Mouse (Mus musculus) stomach, postnatal 0 days (tissue): Measurements from ENCODE around the gene Pde4dip. TPM values are rescaled to one million over a fixed set of nuclear protein-coding genes. Genes with fewer than 3 reads are reported as not detected.

Experiments
- ATAC-seq: fragments of 200-750 bp; cut with Nextera tagmentation; 2 replicates; pipeline ENCODE4 v1.8.0; 2017; ENCODE audit not compliant: low FRiP score, low TSS enrichment
- DNase-seq: peaks from one replicate; pipeline ENCODE4 v3.0.0-alpha.2; 2016; ENCODE audit warnings: low spot score
- H3K27ac ChIP-seq: fragments of 300-500 bp; sonication (generic); replicated peaks from 2 replicates; pipeline ENCODE4 v1.5.1; 2014; ENCODE audit warnings: mild to moderate bottlenecking, control low read depth
- H3K27me3 ChIP-seq: fragments of 300-500 bp; sonication (generic); 2 replicates; pipeline ENCODE4 v1.6.1; 2014; ENCODE audit warnings: low read length; ENCODE audit not compliant: control insufficient read depth, insufficient read depth
- H3K36me3 ChIP-seq: fragments of 300-500 bp; sonication (generic); 2 replicates; pipeline ENCODE4 v1.6.1; 2014; ENCODE audit warnings: low read length, mixed read lengths; ENCODE audit not compliant: control insufficient read depth, insufficient read depth
- H3K4me1 ChIP-seq: fragments of 300-500 bp; sonication (generic); replicated peaks from 2 replicates; pipeline ENCODE4 v1.6.1; 2014; ENCODE audit warnings: antibody characterized with exemption; ENCODE audit not compliant: control insufficient read depth, insufficient read depth
- H3K4me2 ChIP-seq: fragments of 300-500 bp; sonication (generic); replicated peaks from 2 replicates; pipeline ENCODE4 v1.6.1; 2014; ENCODE audit warnings: low read depth, mild to moderate bottlenecking, control low read depth, moderate library complexity
- H3K4me3 ChIP-seq: fragments of 300-500 bp; sonication (generic); 2 replicates; pipeline ENCODE4 v1.5.1; 2014; ENCODE audit warnings: low read depth, low read length, control low read depth
- H3K9ac ChIP-seq: fragments of 300-500 bp; sonication (generic); 2 replicates; pipeline ENCODE4 v1.6.1; 2014; ENCODE audit warnings: mild to moderate bottlenecking, low read length, control low read depth, mixed read lengths
- H3K9me3 ChIP-seq: fragments of 300-500 bp; sonication (generic); 2 replicates; pipeline ENCODE4 v1.6.1; 2016; ENCODE audit warnings: low read length; ENCODE audit not compliant: control insufficient read depth
- CTCF ChIP-seq: IDR thresholded peaks from 2 replicates; pipeline ENCODE4 v1.5.1; 2016; ENCODE audit warnings: antibody characterized with exemption, low read depth, mild to moderate bottlenecking, moderate library complexity
- EP300 ChIP-seq: optimal IDR thresholded peaks from 2 replicates; pipeline ENCODE3; 2016; ENCODE audit warnings: antibody characterized with exemption
- WGBS: fragments of 180-500 bp; shearing (Covaris S2); extraction: QIAGEN DNeasy Blood & Tissue Kit; methylation state at CpG from one replicate; pipeline ENCODE4 v1.1.7; 2014; 5-methylcytosine and 5-hydroxymethylcytosine counted together
- polyA plus RNA-seq: library from polyadenylated mRNA; unstranded; fragments of >200 nt; fragmentation: Nextera tagmentation; extraction: Ambion mirVana; gene quantifications from 2 replicates; pipeline ENCODE4 v1.2.1, GENCODE M21; 2015

Pde4dip gene
- polyA plus RNA-seq, 1 experiment from 2014 or later: 9.9 TPM

- H3K9me3 ChIP-seq: no peaks in the 10 kb centered on the region
- ATAC-seq: no peak
- 0 out of 2 replicates have a peak, but pooled peaks cover 2% of the 10 kb centered on the region for H3K4me1 ChIP-seq
- H3K27me3 ChIP-seq: no peaks in the 10 kb centered on the region
- no peak for TF ChIP-seq CTCF
- TF ChIP-seq EP300: no peak
- no peak overlapping the region for H3K4me3 ChIP-seq
- H3K9ac ChIP-seq: no peak overlapping the region
- 23% methylated on average over 6 of the region's 6 CpGs for WGBS
- peak overlapping the region; percentile 9; the same call in 1 of the 2 replicates for H3K27ac ChIP-seq
- H3K4me2 ChIP-seq: no peak overlapping the region
- no peaks in the 10 kb centered on the region for H3K36me3 ChIP-seq
- DNase-seq: no peak
Observed at GRCm38 (mm10) chr3:97811158-97811557, 77.3 kb downstream of the Pde4dip start.

GRCm38 (mm10) chr3:97810334-97810733, 78.2 kb downstream of the Pde4dip start:
- Histone ChIP-seq H3K36me3 (no peaks in the 10 kb centered on the region), H3K4me1 (0 out of 2 replicates have a peak, but pooled peaks cover 2% of the 10 kb centered on the region), H3K9me3 (no peaks in the 10 kb centered on the region), H3K9ac (no peak overlapping the region), H3K27me3 (no peaks in the 10 kb centered on the region), H3K4me3 (no peak overlapping the region), H3K27ac (peak overlapping the region; percentile 13; the same call in 1 of the 2 replicates), H3K4me2 (no peak overlapping the region)
- DNase-seq: peak; percentile 39
- TF ChIP-seq CTCF: no peak
- peak; percentile 59 for TF ChIP-seq EP300
- 52% methylated on average over 2 of the region's 2 CpGs for whole genome bisulfite sequencing
- peak; percentile 85 for ATAC-seq

GRCm38 (mm10) chr3:97805559-97805958, 82.9 kb downstream of the Pde4dip start:
- WGBS: 80% methylated on average over 2 of the region's 2 CpGs
- TF ChIP-seq EP300 (no peak), CTCF (no peak)
- Histone ChIP-seq H3K36me3 (no peaks in the 10 kb centered on the region), H3K4me1 (no peaks in the 10 kb centered on the region), H3K4me2 (no peak overlapping the region), H3K27me3 (no peaks in the 10 kb centered on the region), H3K9ac (no peak overlapping the region), H3K9me3 (no peaks in the 10 kb centered on the region), H3K27ac (no peak overlapping the region), H3K4me3 (no peak overlapping the region)
- ATAC-seq (no peak), DNase-seq (no peak)

DNA sequence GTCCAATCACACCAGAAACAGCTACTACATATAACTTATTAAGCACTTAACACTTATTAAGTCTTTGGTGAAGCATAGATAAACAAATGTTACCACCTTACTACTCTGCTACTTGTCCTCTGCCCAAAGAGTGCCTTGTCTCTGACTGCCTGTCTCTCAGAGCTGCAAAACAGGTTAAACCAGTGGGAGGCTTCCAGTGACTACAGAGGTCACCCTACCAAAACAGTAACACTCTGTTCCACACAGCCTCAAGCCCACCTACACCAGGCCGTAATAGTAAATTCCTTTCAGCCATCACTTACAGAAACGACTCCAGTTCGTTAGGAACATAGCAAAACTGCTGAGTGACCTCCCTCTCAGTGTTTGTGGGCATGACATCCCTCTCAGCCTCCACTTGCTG, 84.8 kb downstream of the Pde4dip start:
- Histone ChIP-seq H3K27me3 (no peaks in the 10 kb centered on the region), H3K9ac (no peak overlapping the region), H3K4me1 (no peaks in the 10 kb centered on the region), H3K4me2 (no peak overlapping the region), H3K9me3 (no peaks in the 10 kb centered on the region), H3K36me3 (no peaks in the 10 kb centered on the region), H3K4me3 (no peak overlapping the region), H3K27ac (no peak overlapping the region)
- no peak for DNase-seq
- TF ChIP-seq EP300 (no peak), CTCF (no peak)
- WGBS: 43% methylated on average over 3 of the region's 3 CpGs
- ATAC-seq: no peak

GRCm38 (mm10) chr3:97802927-97803326, 85.6 kb downstream of the Pde4dip start:
- H3K27ac ChIP-seq: no peak overlapping the region
- H3K4me2 ChIP-seq: no peak overlapping the region
- TF ChIP-seq CTCF: no peak
- TF ChIP-seq EP300: no peak
- DNase-seq (no peak), ATAC-seq (no peak)
- no peak overlapping the region for H3K4me3 ChIP-seq
- 91% methylated on average over 2 of the region's 2 CpGs for WGBS
- H3K4me1 ChIP-seq: no peaks in the 10 kb centered on the region
- H3K9me3 ChIP-seq: no peaks in the 10 kb centered on the region
- H3K9ac ChIP-seq: no peak overlapping the region
- no peaks in the 10 kb centered on the region for H3K36me3 ChIP-seq
- H3K27me3 ChIP-seq: no peaks in the 10 kb centered on the region

- H3K9ac ChIP-seq: no peak overlapping the region
- H3K4me1 ChIP-seq: no peaks in the 10 kb centered on the region
- no peaks in the 10 kb centered on the region for H3K27me3 ChIP-seq
- no peak for DNase-seq
- H3K36me3 ChIP-seq: no peaks in the 10 kb centered on the region
- H3K27ac ChIP-seq: no peak overlapping the region
- H3K4me3 ChIP-seq: no peak overlapping the region
- WGBS: 62% methylated on average over 5 of the region's 5 CpGs
- no peaks in the 10 kb centered on the region for H3K9me3 ChIP-seq
- TF ChIP-seq EP300 (no peak), CTCF (no peak)
- ATAC-seq: no peak
- H3K4me2 ChIP-seq: no peak overlapping the region
Observed at GRCm38 (mm10) chr3:97802297-97802696, 86.2 kb downstream of the Pde4dip start.
